Mouse (Mus musculus) cortical plate, adult 2 months (tissue): ENCODE data around the gene Ube2h.

Experiments
- CTCF ChIP-seq: fragments of 200-500 bp; IDR thresholded peaks from 2 replicates; pipeline ENCODE4 v1.5.1; 2011; ENCODE audit warnings: mild to moderate bottlenecking, control low read depth, low read length; ENCODE audit not compliant: insufficient read depth; ENCODE audit errors: extremely low read depth
- POLR2A ChIP-seq: fragments of 200-500 bp; IDR thresholded peaks from 2 replicates; pipeline ENCODE4 v1.6.1; 2011; ENCODE audit warnings: mild to moderate bottlenecking, low read length, control low read depth; ENCODE audit not compliant: insufficient read depth; ENCODE audit errors: extremely low read depth

DNA sequence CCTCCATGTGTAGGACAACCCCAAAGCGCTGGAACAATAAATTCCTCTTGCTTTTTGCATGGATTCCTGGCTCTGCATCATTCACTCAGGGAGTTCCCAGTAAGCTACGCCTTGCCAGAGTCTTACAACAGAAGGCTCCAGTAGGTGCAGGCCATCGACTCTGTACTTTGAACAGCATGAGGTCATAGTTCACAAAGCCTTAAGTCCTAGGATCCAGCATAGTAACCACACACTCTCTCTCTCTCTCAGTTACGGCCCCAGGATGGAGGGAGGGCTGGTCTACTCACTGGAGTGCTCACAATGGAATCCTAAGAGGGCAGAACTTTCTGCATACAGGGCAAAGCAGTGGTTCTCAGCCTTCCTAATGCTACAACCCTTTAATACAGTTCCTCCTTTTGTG lies 95.5 kb downstream of the Ube2h start:
- TF ChIP-seq POLR2A: no peak
- no peak for TF ChIP-seq CTCF
